Mouse (Mus musculus): ENCODE measurements at regions not wholly inside any gene's neighbourhood (a gene's known extent, or its start where the extent isn't known, plus 50 kb on each side); places are given as distances from the start of the nearest gene placed in this dataset.

DNA sequence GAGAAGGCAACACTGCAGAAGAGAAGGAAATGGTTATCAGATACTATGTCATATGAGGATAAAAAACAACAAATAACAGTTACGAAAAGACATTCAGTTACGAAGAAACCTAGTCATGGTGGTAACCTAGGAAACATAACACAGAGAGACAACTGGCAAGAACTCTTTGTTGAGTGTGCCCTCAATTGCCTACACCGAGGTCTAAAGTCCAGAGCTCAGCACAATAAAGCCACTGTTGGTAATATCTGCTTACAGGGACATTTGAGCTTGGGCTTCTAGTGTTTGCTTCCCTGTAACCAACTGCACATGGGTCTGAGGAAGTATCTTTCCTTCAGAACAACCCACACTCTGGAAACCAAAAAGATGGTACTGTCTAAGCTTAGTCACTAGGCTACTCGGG lies 309.9 kb downstream of the Rwdd3 start:
- Histone ChIP-seq H3K9me3 (replicated peaks) (peaks cover 15% of the 10 kb centered on the region), H3K27me3 (ENCODE audit: insufficient read depth, low read length) (no peaks in the 10 kb centered on the region)
- ATAC-seq (ENCODE audit: extremely low read depth, insufficient number of reproducible peaks, low FRiP score, poor library complexity, severe bottlenecking): no peak

DNA sequence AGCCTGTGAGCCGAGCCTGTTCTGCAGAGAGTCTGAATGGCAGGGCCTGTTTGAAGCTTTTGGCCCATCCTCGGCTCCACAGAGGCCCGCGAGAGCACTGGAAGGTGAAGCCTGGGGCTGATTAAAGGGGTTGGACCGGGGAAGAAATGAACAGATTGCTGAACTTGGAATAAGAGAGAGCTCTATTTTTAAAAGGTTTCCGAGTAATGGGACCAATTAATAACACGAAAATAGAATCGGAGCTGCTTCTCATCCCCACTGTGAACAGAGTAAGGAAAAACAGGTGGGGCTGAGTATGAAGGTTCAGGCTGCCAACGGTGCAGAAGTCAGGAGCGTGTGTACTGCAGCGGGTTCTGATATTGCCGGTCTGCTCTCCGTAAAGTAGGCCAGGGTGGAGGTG lies 313.2 kb downstream of the Rwdd3 start:
- TF ChIP-seq CTCF (IDR thresholded peaks at IDR 0.05; ENCODE audit: low read depth, low read length): no peak
- TF ChIP-seq TAL1 (conservative IDR thresholded peaks at IDR 0.05; ENCODE audit: low read depth, low read length): no peak
- Histone ChIP-seq H3K27me3 (ENCODE audit: insufficient read depth, low read length) (no peaks in the 10 kb centered on the region), H3K9me3 (replicated peaks) (peaks cover 14% of the 10 kb centered on the region), H3K4me3 (ENCODE audit: low read depth, low read length) (no peak overlapping the region), H3K4me1 (ENCODE audit: insufficient read depth, low read depth, low read length) (no peaks in the 10 kb centered on the region), H3K36me3 (replicated peaks) (no peaks in the 10 kb centered on the region)
- DNase-seq (ENCODE audit: low spot score) (no peak), ATAC-seq (ENCODE audit: extremely low read depth, insufficient number of reproducible peaks, low FRiP score, poor library complexity, severe bottlenecking) (no peak)

More for the DNA sequence above, 309.9 kb downstream of the Rwdd3 start:
- no peak for TF ChIP-seq CTCF (IDR thresholded peaks at IDR 0.05; ENCODE audit: low read depth, low read length)
- no peak for TF ChIP-seq POLR2AphosphoS5 (IDR thresholded peaks at IDR 0.05; ENCODE audit: insufficient replicate concordance, low read depth, low read length)
- TF ChIP-seq TAL1 (conservative IDR thresholded peaks at IDR 0.05; ENCODE audit: low read depth, low read length): no peak
- no peak for TF ChIP-seq GATA2 (IDR thresholded peaks at IDR 0.05; ENCODE audit: borderline replicate concordance, low read depth, low read length)
- no peak for TF ChIP-seq GATA1 (IDR thresholded peaks at IDR 0.05; ENCODE audit: borderline replicate concordance, low read length)
- no peak for DNase-seq (ENCODE audit: low spot score)
- H3K36me3 ChIP-seq (replicated peaks): no peaks in the 10 kb centered on the region
- H3K4me1 ChIP-seq (ENCODE audit: insufficient read depth, low read depth, low read length): no peaks in the 10 kb centered on the region
- no peak overlapping the region for H3K4me3 ChIP-seq (ENCODE audit: low read depth, low read length)

DNA sequence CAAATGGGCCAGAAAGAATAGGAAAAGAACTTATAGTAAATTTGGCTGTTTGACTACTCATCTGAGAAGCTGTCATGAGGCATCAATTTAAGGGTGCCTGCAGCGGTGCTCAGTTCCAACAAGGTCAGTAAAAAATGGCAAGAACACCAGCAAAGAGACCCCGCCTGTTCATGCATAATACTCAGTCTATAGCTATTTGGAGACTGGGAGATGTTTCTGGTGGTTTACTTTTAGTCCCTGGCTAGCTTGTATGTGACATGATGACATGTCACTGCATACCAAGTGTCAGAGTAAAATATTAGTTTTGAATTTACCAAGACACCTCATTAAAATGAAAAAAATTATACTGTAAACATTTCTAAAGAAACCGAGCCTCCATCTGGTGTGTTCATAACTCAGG lies 317.2 kb downstream of the Rwdd3 start:
- no peak for TF ChIP-seq CTCF (IDR thresholded peaks at IDR 0.05; ENCODE audit: low read depth, low read length)
- no peak for TF ChIP-seq TAL1 (conservative IDR thresholded peaks at IDR 0.05; ENCODE audit: low read depth, low read length)
- TF ChIP-seq GATA1 (IDR thresholded peaks at IDR 0.05; ENCODE audit: borderline replicate concordance, low read length): no peak
- TF ChIP-seq POLR2AphosphoS5 (IDR thresholded peaks at IDR 0.05; ENCODE audit: insufficient replicate concordance, low read depth, low read length): no peak
- TF ChIP-seq GATA2 (IDR thresholded peaks at IDR 0.05; ENCODE audit: borderline replicate concordance, low read depth, low read length): no peak
- no peak for DNase-seq (ENCODE audit: low spot score)
- Histone ChIP-seq H3K36me3 (replicated peaks) (no peaks in the 10 kb centered on the region), H3K9me3 (replicated peaks) (peaks cover 13% of the 10 kb centered on the region), H3K4me1 (ENCODE audit: insufficient read depth, low read depth, low read length) (no peaks in the 10 kb centered on the region), H3K4me3 (ENCODE audit: low read depth, low read length) (no peak overlapping the region), H3K27me3 (ENCODE audit: insufficient read depth, low read length) (no peaks in the 10 kb centered on the region)
- ATAC-seq (ENCODE audit: extremely low read depth, insufficient number of reproducible peaks, low FRiP score, poor library complexity, severe bottlenecking): no peak

DNA sequence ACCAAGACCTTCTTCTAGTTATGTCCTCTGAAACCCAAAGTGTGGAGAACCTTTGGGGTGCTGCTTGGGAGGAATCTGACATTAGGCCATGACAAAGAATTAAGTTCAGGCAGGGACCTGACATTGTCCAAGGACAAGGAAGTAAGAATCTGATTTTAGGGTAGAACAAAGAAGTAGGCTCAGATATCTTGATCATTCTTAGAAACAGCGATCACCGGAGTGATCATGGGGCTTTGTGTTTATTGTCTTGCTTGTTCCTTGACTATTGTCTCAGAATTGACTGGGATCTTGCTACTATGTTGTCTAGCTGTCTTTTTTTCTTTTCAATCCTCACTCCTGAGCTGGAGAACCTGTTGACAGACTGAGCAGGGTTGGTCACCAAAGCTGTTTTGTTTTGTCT lies 327.9 kb downstream of the Rwdd3 start:
- TF ChIP-seq GATA2 (IDR thresholded peaks at IDR 0.05; ENCODE audit: borderline replicate concordance, low read depth, low read length) (no peak), GATA1 (IDR thresholded peaks at IDR 0.05; ENCODE audit: borderline replicate concordance, low read length) (no peak), TAL1 (conservative IDR thresholded peaks at IDR 0.05; ENCODE audit: low read depth, low read length) (no peak), CTCF (IDR thresholded peaks at IDR 0.05; ENCODE audit: low read depth, low read length) (no peak), POLR2AphosphoS5 (IDR thresholded peaks at IDR 0.05; ENCODE audit: insufficient replicate concordance, low read depth, low read length) (no peak)
- no peak for DNase-seq (ENCODE audit: low spot score)

DNA sequence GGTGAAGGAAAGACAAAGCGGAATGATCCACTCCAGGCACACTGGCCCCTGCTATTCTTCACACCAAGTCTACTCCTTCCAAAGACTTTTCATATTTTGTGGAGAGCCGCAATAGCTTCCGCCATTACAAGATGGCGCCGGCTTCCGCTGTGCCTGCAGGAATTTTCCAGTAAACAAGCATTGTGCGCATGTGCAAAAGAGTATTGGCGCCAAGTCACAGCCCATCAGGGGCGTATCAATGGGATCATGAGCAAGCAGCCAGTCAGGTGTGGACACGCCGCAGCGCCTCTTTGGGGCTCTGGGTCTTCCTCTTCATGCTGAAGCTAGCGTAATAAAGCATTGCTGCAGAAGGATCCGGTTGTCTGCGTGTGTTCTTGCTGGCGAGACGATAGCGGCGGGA lies 348.0 kb downstream of the Rwdd3 start:
- Histone ChIP-seq H3K36me3 (replicated peaks) (no peaks in the 10 kb centered on the region), H3K4me1 (ENCODE audit: insufficient read depth, low read depth, low read length) (no peaks in the 10 kb centered on the region), H3K9me3 (replicated peaks) (peaks cover 6% of the 10 kb centered on the region), H3K4me3 (ENCODE audit: low read depth, low read length) (no peak overlapping the region), H3K27me3 (ENCODE audit: insufficient read depth, low read length) (no peaks in the 10 kb centered on the region)
- ATAC-seq (ENCODE audit: extremely low read depth, insufficient number of reproducible peaks, low FRiP score, poor library complexity, severe bottlenecking): no peak
- TF ChIP-seq CTCF (IDR thresholded peaks at IDR 0.05; ENCODE audit: low read depth, low read length) (no peak), POLR2AphosphoS5 (IDR thresholded peaks at IDR 0.05; ENCODE audit: insufficient replicate concordance, low read depth, low read length) (no peak), GATA1 (IDR thresholded peaks at IDR 0.05; ENCODE audit: borderline replicate concordance, low read length) (no peak), GATA2 (IDR thresholded peaks at IDR 0.05; ENCODE audit: borderline replicate concordance, low read depth, low read length) (no peak), TAL1 (conservative IDR thresholded peaks at IDR 0.05; ENCODE audit: low read depth, low read length) (no peak)
- no peak for DNase-seq (ENCODE audit: low spot score)

More for the DNA sequence above, 327.9 kb downstream of the Rwdd3 start:
- no peak for ATAC-seq (ENCODE audit: extremely low read depth, insufficient number of reproducible peaks, low FRiP score, poor library complexity, severe bottlenecking)
- Histone ChIP-seq H3K36me3 (replicated peaks) (no peaks in the 10 kb centered on the region), H3K4me3 (ENCODE audit: low read depth, low read length) (no peak overlapping the region), H3K4me1 (ENCODE audit: insufficient read depth, low read depth, low read length) (no peaks in the 10 kb centered on the region), H3K9me3 (replicated peaks) (no peaks in the 10 kb centered on the region), H3K27me3 (ENCODE audit: insufficient read depth, low read length) (no peaks in the 10 kb centered on the region)

DNA sequence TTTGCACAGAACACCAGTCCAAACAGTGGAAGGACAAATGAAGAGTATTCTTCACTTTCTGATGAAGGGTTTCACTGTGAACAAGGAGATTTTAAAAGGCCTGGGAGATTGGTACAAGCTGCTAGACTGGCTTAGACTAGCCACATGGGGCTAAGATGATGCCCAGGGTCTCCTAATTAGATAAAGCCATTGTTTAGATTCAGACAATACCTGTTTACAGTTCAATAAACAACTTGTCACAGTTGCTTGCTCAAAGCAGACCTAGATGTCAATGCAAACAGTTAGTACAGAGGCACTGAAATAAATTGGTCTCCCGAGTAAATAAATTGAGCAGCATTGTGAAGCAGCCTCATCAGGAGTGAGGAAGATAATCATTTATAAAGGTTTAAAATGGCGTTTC lies 359.6 kb downstream of the Rwdd3 start:
- DNase-seq (ENCODE audit: low spot score) (no peak), ATAC-seq (ENCODE audit: extremely low read depth, insufficient number of reproducible peaks, low FRiP score, poor library complexity, severe bottlenecking) (no peak)
- Histone ChIP-seq H3K9me3 (replicated peaks) (peaks cover 24% of the 10 kb centered on the region), H3K4me1 (ENCODE audit: insufficient read depth, low read depth, low read length) (no peaks in the 10 kb centered on the region), H3K27me3 (ENCODE audit: insufficient read depth, low read length) (no peaks in the 10 kb centered on the region), H3K4me3 (ENCODE audit: low read depth, low read length) (no peak overlapping the region), H3K36me3 (replicated peaks) (no peaks in the 10 kb centered on the region)
- TF ChIP-seq GATA1 (IDR thresholded peaks at IDR 0.05; ENCODE audit: borderline replicate concordance, low read length) (no peak), CTCF (IDR thresholded peaks at IDR 0.05; ENCODE audit: low read depth, low read length) (no peak), GATA2 (IDR thresholded peaks at IDR 0.05; ENCODE audit: borderline replicate concordance, low read depth, low read length) (no peak), TAL1 (conservative IDR thresholded peaks at IDR 0.05; ENCODE audit: low read depth, low read length) (no peak), POLR2AphosphoS5 (IDR thresholded peaks at IDR 0.05; ENCODE audit: insufficient replicate concordance, low read depth, low read length) (no peak)

DNA sequence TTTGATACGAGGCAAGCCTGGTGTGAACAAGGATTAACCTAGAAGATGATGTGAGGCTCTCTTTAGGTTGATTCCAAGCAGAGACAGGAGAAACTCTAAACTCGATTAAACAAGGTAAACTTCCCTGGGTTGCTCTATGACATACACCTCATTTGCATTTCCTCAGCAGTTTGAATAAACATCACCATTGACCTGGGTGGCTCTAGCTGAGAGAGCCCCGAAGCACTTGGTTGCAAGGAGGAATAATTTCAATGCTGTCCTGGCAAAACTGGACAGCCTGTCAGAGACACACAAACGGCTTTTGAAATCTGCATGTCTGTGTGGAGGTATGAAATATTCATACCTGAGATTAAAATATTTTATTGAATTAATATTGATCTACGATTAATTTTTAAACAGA lies 361.0 kb downstream of the Rwdd3 start:
- ATAC-seq (ENCODE audit: extremely low read depth, insufficient number of reproducible peaks, low FRiP score, poor library complexity, severe bottlenecking) (no peak), DNase-seq (ENCODE audit: low spot score) (no peak)
- H3K4me1 ChIP-seq (ENCODE audit: insufficient read depth, low read depth, low read length): no peaks in the 10 kb centered on the region
- TF ChIP-seq POLR2AphosphoS5 (IDR thresholded peaks at IDR 0.05; ENCODE audit: insufficient replicate concordance, low read depth, low read length): no peak
- TF ChIP-seq GATA2 (IDR thresholded peaks at IDR 0.05; ENCODE audit: borderline replicate concordance, low read depth, low read length): no peak
- TF ChIP-seq TAL1 (conservative IDR thresholded peaks at IDR 0.05; ENCODE audit: low read depth, low read length): no peak
- no peak for TF ChIP-seq GATA1 (IDR thresholded peaks at IDR 0.05; ENCODE audit: borderline replicate concordance, low read length)
- TF ChIP-seq CTCF (IDR thresholded peaks at IDR 0.05; ENCODE audit: low read depth, low read length): no peak
- no peaks in the 10 kb centered on the region for H3K36me3 ChIP-seq (replicated peaks)
- no peaks in the 10 kb centered on the region for H3K27me3 ChIP-seq (ENCODE audit: insufficient read depth, low read length)
- H3K4me3 ChIP-seq (ENCODE audit: low read depth, low read length): no peak overlapping the region
- peaks cover 24% of the 10 kb centered on the region for H3K9me3 ChIP-seq (replicated peaks)
